Mouse (Mus musculus) heart, adult 2 months (tissue): Measurements from ENCODE around the gene Abhd12.

Experiments used
- CTCF ChIP-seq: fragments of 200-600 bp; IDR thresholded peaks from 2 replicates; pipeline ENCODE4 v1.8.1; 2022; ENCODE audit warnings: antibody characterized with exemption, mild to moderate bottlenecking, moderate library complexity
- POLR2A ChIP-seq: fragments of 200-500 bp; IDR thresholded peaks from 2 replicates; pipeline ENCODE4 v1.6.1; 2011; ENCODE audit warnings: mild to moderate bottlenecking, low read depth, low read length, control low read depth; ENCODE audit not compliant: insufficient read depth

DNA sequence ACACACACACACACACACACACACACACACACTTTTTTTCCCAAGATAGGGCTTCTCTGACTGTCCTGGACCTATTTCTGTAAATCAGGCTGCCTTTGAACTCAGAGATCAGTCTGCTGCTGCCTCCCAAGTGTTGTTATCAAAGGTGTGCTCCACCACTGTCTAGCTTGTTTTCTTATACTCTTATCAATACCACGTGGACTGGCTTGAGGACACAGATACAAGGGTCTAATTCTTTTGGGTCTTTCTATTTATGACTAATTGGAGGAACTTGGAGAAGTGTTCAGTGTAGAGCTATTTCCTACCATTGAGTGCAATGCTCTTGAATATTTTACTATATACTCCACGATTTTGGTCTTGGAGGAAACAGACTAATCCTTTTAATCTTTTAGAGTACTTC, 17.2 kb downstream of the Abhd12 start:
- no peak for TF ChIP-seq POLR2A
- no peak for TF ChIP-seq CTCF
